Mouse (Mus musculus) kidney, embryonic 14.5 days (tissue): ENCODE measurements around the gene Ebf3. TPM values are rescaled to one million over a fixed set of nuclear protein-coding genes. Genes with fewer than 3 reads are reported as not detected.

Source experiments
- ATAC-seq: fragments of 200-750 bp; cut with Nextera tagmentation; 2 replicates; pipeline ENCODE4 v1.8.0; 2017; ENCODE audit warnings: moderate number of reproducible peaks, mild to moderate bottlenecking, moderate TSS enrichment, moderate library complexity; ENCODE audit not compliant: low FRiP score, low TSS enrichment
- H3K27ac ChIP-seq: fragments of 300-500 bp; sonication (generic); 2 replicates; pipeline ENCODE4 v1.5.1; 2014; ENCODE audit warnings: low read depth, mild to moderate bottlenecking, low read length, moderate library complexity, mixed read lengths
- H3K27me3 ChIP-seq: fragments of 300-500 bp; sonication (generic); 2 replicates; pipeline ENCODE4 v1.6.1; 2014; ENCODE audit warnings: mild to moderate bottlenecking, low read length; ENCODE audit not compliant: control insufficient read depth, insufficient read depth
- H3K36me3 ChIP-seq: fragments of 300-500 bp; sonication (generic); 2 replicates; pipeline ENCODE4 v1.6.1; 2014; ENCODE audit warnings: low read length, mixed read lengths; ENCODE audit not compliant: control insufficient read depth, insufficient read depth
- H3K4me1 ChIP-seq: fragments of 300-500 bp; sonication (generic); 2 replicates; pipeline ENCODE4 v1.6.1; 2014; ENCODE audit warnings: low read length, mixed read lengths; ENCODE audit not compliant: control insufficient read depth, insufficient read depth
- H3K4me2 ChIP-seq: fragments of 300-500 bp; sonication (generic); replicated peaks from 2 replicates; pipeline ENCODE4 v1.6.1; 2014; ENCODE audit warnings: low read depth, mild to moderate bottlenecking, low read length
- H3K4me3 ChIP-seq: fragments of 300-500 bp; sonication (generic); 2 replicates; pipeline ENCODE4 v1.5.1; 2014; ENCODE audit warnings: mild to moderate bottlenecking, low read length
- H3K9ac ChIP-seq: fragments of 300-500 bp; sonication (generic); 2 replicates; pipeline ENCODE4 v1.6.1; 2014; ENCODE audit warnings: low read depth, mild to moderate bottlenecking, low read length, moderate library complexity
- H3K9me3 ChIP-seq: fragments of 300-500 bp; sonication (generic); 2 replicates; pipeline ENCODE4 v1.6.1; 2016; ENCODE audit warnings: low read length; ENCODE audit not compliant: control insufficient read depth
- WGBS: fragments of 180-500 bp; shearing (Covaris S2); extraction: QIAGEN DNeasy Blood & Tissue Kit; methylation state at CpG from one replicate; pipeline ENCODE4 v1.1.7; 2014; 5-methylcytosine and 5-hydroxymethylcytosine counted together
- polyA plus RNA-seq: library from polyadenylated mRNA; unstranded; fragments of >200 nt; fragmentation: Nextera tagmentation; extraction: Ambion mirVana; gene quantifications from 2 replicates; pipeline ENCODE4 v1.2.1, GENCODE M21; 2014

Gene Ebf3
- polyA plus RNA-seq, 1 experiment from 2014 or later = 1.8 TPM

DNA sequence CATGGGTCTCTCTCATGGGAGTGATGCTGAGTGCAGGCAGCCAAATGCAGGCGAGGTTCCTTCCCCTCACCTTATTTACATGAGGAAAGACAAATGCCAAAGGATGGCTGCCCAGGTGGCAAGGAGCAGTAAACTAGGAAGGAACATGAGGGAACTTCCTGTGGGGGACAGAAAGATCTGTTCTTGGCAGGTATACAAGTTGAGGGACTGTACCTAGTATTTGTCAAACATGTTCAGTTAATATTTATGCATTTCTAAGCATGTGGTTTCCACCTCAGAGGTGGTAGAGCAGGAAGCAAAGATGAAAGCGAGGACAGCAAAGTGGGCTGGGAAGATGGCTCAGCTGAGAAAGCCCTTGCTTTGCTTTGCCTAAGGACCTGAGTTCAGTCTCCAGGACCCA lies 159.6 kb downstream of the Ebf3 start:
- no peak overlapping the region for H3K9ac ChIP-seq
- H3K9me3 ChIP-seq = no peaks in the 10 kb centered on the region
- no peak overlapping the region for H3K27ac ChIP-seq
- H3K27me3 ChIP-seq = no peaks in the 10 kb centered on the region
- ATAC-seq = no peak
- no peak overlapping the region for H3K4me2 ChIP-seq
- H3K4me1 ChIP-seq = no peaks in the 10 kb centered on the region
- no peak overlapping the region for H3K4me3 ChIP-seq
- 58% methylated on average over 2 of the region's 2 CpGs for WGBS
- no peaks in the 10 kb centered on the region for H3K36me3 ChIP-seq

DNA sequence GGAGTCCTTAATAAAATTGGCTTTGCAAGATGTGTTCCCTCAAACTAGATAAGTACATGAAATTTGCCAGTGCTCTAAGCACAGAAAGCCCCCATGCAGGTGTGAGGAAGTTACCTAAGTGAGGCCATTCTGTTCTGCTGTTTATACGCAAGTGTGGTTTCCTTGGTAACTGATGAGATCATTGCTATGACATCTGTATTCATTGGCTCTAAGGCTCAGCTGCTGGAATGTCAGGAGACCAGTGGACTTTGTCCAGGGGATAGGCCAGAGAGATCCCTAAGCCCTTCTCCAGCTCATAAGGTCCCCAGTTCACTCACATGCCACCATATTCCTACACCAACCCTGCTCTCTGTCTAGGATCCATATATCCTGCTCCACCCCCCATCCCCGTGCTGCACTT lies 162.4 kb downstream of the Ebf3 start:
- H3K36me3 ChIP-seq = no peaks in the 10 kb centered on the region
- H3K4me1 ChIP-seq = no peaks in the 10 kb centered on the region
- H3K9ac ChIP-seq = no peak overlapping the region
- ATAC-seq = no peak
- H3K27ac ChIP-seq = no peak overlapping the region
- no peak overlapping the region for H3K4me2 ChIP-seq
- no peak overlapping the region for H3K4me3 ChIP-seq
- H3K9me3 ChIP-seq = no peaks in the 10 kb centered on the region
- 91% methylated on average over 2 of the region's 2 CpGs for WGBS
- H3K27me3 ChIP-seq = no peaks in the 10 kb centered on the region

DNA sequence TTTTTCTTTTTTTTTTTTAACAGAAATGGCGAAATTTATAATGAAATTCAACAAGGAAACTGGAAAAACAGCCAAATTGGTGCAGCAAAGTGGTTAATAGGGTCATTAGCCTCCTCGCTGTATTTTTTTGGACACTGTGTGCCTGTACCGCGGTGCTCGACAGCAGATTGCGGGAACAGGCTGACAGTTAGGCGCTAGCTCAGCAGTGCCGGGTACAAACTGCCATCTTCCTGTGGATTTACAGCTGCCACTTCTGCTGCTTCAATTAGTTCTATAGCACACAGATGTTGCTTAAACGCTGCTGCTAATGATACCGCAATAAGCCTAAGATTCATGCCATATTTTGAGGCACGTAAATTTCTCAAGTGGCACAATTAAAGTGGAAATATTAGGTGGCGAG lies 167.1 kb downstream of the Ebf3 start:
- no peak for ATAC-seq
- H3K9ac ChIP-seq = no peak overlapping the region
- no peak overlapping the region for H3K27ac ChIP-seq
- H3K4me2 ChIP-seq = no peak overlapping the region
- H3K9me3 ChIP-seq = no peaks in the 10 kb centered on the region
- H3K4me3 ChIP-seq = no peak overlapping the region
- no peaks in the 10 kb centered on the region for H3K27me3 ChIP-seq
- WGBS = 69% methylated on average over 12 of the region's 12 CpGs
- no peaks in the 10 kb centered on the region for H3K36me3 ChIP-seq
- no peaks in the 10 kb centered on the region for H3K4me1 ChIP-seq

Other genes with a start within 250 kb of the Ebf3 start
- 29.4 and 38.1 TPM in 2 replicates for gene 9430038I01Rik, start 96.3 kb upstream of the Ebf3 start, polyA plus RNA-seq
- 289 and 319 TPM in 2 replicates for gene Glrx3, start 123.2 kb upstream of the Ebf3 start, polyA plus RNA-seq